Mouse (Mus musculus): ENCODE measurements around the gene Gng2. TPM values are rescaled to one million over a fixed set of nuclear protein-coding genes. Genes with fewer than 3 reads are reported as not detected.

The Gng2 gene
- total and polyA plus RNA-seq, 3 experiments, result 3.3 to 17.2 TPM; not detected in 1

DNA sequence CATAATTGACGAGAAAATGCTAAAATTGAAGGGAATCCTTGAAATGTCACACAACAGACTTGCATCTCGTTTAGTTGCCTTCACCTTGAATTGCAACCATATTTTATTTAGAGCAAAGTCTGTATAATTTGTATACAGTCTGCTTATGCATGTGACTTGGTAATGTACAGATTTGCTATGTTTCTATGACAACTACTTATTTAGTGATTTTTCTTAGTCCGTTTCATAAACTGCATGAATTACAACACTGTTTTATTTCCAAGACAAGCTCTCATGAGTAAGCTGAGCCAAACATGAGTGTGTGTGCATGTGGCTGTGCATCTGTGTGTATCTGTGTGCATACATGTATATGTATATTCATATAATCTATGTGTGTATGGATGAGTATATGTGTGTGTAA lies 42.1 kb upstream of the Gng2 start:
- H3K4me3 ChIP-seq (ENCODE audit: control insufficient read depth in 1 of 2, insufficient read depth in 1 of 2, low read depth in 2 of 2, low read length in 2 of 2), result no peak overlapping the region

DNA sequence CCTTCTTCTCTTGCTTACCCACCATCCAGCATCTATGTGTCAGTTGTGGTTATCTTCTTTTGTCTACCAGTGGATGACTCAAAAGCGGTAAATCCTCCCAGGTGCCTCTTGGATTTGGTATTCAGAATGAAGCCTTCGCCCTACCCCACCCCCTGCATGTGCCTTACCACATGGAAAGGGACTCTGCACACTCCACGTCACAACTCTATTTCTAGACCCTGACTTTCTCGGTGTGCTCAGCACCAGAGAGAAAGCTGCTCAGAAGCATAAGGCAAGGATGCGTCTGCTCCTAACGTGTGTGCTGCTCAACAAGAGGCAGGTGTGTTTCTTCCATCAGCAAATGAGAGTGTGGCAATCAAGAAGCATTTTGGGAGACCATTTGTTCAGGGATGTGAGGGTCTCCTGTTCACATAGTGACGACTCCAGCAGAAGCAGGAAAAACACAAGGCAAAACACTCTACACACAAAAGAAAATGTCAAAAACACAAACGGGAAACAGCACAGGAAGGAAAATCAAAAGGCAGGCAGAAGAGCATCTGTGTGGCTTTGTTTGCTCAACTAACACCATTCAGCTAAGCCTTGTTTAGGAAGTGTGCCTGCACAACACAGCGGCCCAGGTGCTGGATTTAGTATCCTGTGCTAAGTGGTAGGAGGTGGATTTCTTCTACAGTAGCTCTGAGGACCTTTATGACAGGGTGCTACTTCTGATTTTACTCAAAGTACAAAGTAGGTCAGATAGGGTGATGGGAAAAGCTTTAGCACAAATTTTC lies 35.3 kb upstream of the Gng2 start:
- H3K9me3 ChIP-seq (replicated peaks; ENCODE audit: insufficient read depth, low read length), result no peaks in the 10 kb centered on the region
- H3K79me2 ChIP-seq (ENCODE audit: control insufficient read depth, insufficient read depth, low read length, poor library complexity), result no peaks in the 10 kb centered on the region
- no peaks in the 10 kb centered on the region for H3K36me3 ChIP-seq (ENCODE audit: control insufficient read depth in 1 of 2, insufficient read depth in 2 of 2, low read length in 2 of 2)
- H3K9ac ChIP-seq (ENCODE audit: control insufficient read depth, low read depth, low read length, poor library complexity, severe bottlenecking), result no peak overlapping the region
- DNase-seq (ENCODE audit: low read depth, low spot score), result no peak
- no peak overlapping the region for H3K4me3 ChIP-seq (ENCODE audit: control insufficient read depth in 1 of 2, insufficient read depth in 1 of 2, low read depth in 2 of 2, low read length in 2 of 2)
- no peaks in the 10 kb centered on the region for H3K4me1 ChIP-seq (ENCODE audit: control insufficient read depth in 1 of 2, insufficient read depth in 2 of 2, low read length in 2 of 2)
- H3K27me3 ChIP-seq (ENCODE audit: control insufficient read depth in 1 of 2, insufficient read depth in 2 of 2, low read length in 2 of 2), result peaks cover 0 to 1% of the 10 kb centered on the region in 2 experiments; a peak in 2 of 4 replicates
- H3K27ac ChIP-seq (ENCODE audit: control insufficient read depth, low read depth, low read length), result no peak overlapping the region
- TF ChIP-seq CHD2 (IDR thresholded peaks at IDR 0.05; ENCODE audit: low read length) (no peak), ZMIZ1 (IDR thresholded peaks at IDR 0.05; ENCODE audit: low read depth, low read length) (no peak), ZNF384 (IDR thresholded peaks at IDR 0.05; ENCODE audit: low read depth, low read length) (no peak), CTCF (IDR thresholded peaks at IDR 0.05 in 2 of 3, conservative IDR thresholded peaks at IDR 0.05 in 1 of 3; ENCODE audit: control insufficient read depth in 1 of 3, insufficient read depth in 1 of 3, low read depth in 2 of 3, low read length in 3 of 3, poor library complexity in 1 of 3, severe bottlenecking in 1 of 3) (no peak), MAZ (IDR thresholded peaks at IDR 0.05; ENCODE audit: low read depth, low read length) (no peak), MEF2A (IDR thresholded peaks at IDR 0.05; ENCODE audit: extremely low read depth, insufficient replicate concordance, low read depth, low read length, poor library complexity, severe bottlenecking) (no peak), UBTF (IDR thresholded peaks at IDR 0.05; ENCODE audit: borderline replicate concordance, insufficient read depth, low read depth, low read length) (no peak), USF1 (IDR thresholded peaks at IDR 0.05; ENCODE audit: low read depth, low read length) (no peak), NRF1 (IDR thresholded peaks at IDR 0.05; ENCODE audit: insufficient read depth, low read depth, low read length, poor library complexity, severe bottlenecking) (no peak), MXI1 (IDR thresholded peaks at IDR 0.05; ENCODE audit: low read depth, low read length) (no peak), GATA1 (IDR thresholded peaks at IDR 0.05; ENCODE audit: low read depth, low read length) (no peak), TCF12 (IDR thresholded peaks at IDR 0.05; ENCODE audit: low read depth, low read length) (no peak)

More for the DNA sequence above, 42.1 kb upstream of the Gng2 start:
- TF ChIP-seq CTCF (IDR thresholded peaks at IDR 0.05 in 2 of 3, conservative IDR thresholded peaks at IDR 0.05 in 1 of 3; ENCODE audit: control insufficient read depth in 1 of 3, insufficient read depth in 1 of 3, low read depth in 2 of 3, low read length in 3 of 3, poor library complexity in 1 of 3, severe bottlenecking in 1 of 3) (no peak), MAFK (IDR thresholded peaks at IDR 0.05; ENCODE audit: borderline replicate concordance, low read depth, low read length) (no peak), E2F4 (IDR thresholded peaks at IDR 0.05; ENCODE audit: borderline replicate concordance, low read depth, low read length) (no peak), ZNF384 (IDR thresholded peaks at IDR 0.05; ENCODE audit: low read depth, low read length) (no peak), MXI1 (IDR thresholded peaks at IDR 0.05; ENCODE audit: low read depth, low read length) (no peak), MAZ (IDR thresholded peaks at IDR 0.05; ENCODE audit: low read depth, low read length) (no peak), USF2 (IDR thresholded peaks at IDR 0.05; ENCODE audit: borderline replicate concordance in 1 of 2, insufficient read depth in 1 of 2, low read depth in 1 of 2, low read length in 2 of 2) (no peak), GABPA (IDR thresholded peaks at IDR 0.05; ENCODE audit: low read depth, low read length) (no peak), ELF1 (IDR thresholded peaks at IDR 0.05; ENCODE audit: low read depth, low read length) (no peak), RAD21 (IDR thresholded peaks at IDR 0.05; ENCODE audit: low read depth, low read length) (no peak), CHD1 (IDR thresholded peaks at IDR 0.05; ENCODE audit: low read depth, low read length) (no peak), BHLHE40 (IDR thresholded peaks at IDR 0.05; ENCODE audit: borderline replicate concordance, low read depth, low read length) (no peak)
- peaks cover 0 to 2% of the 10 kb centered on the region in 2 experiments; a peak in 2 of 4 replicates for H3K36me3 ChIP-seq (ENCODE audit: control insufficient read depth in 1 of 2, insufficient read depth in 2 of 2, low read length in 2 of 2)
- no peak overlapping the region for H3K9ac ChIP-seq (ENCODE audit: control insufficient read depth, low read depth, low read length, poor library complexity, severe bottlenecking)
- no peak for DNase-seq (ENCODE audit: low read depth, low spot score)
- H3K9me3 ChIP-seq (replicated peaks; ENCODE audit: insufficient read depth, low read length), result no peaks in the 10 kb centered on the region
- no peak overlapping the region for H3K27ac ChIP-seq (ENCODE audit: control insufficient read depth, low read depth, low read length)
- H3K27me3 ChIP-seq (ENCODE audit: control insufficient read depth in 1 of 2, insufficient read depth in 2 of 2, low read length in 2 of 2), result peaks cover 0 to 4% of the 10 kb centered on the region in 2 experiments
- peaks cover 0 to 4% of the 10 kb centered on the region in 2 experiments; a peak in 1 of 4 replicates for H3K4me1 ChIP-seq (ENCODE audit: control insufficient read depth in 1 of 2, insufficient read depth in 2 of 2, low read length in 2 of 2)
- H3K79me2 ChIP-seq (ENCODE audit: control insufficient read depth, insufficient read depth, low read length, poor library complexity), result no peaks in the 10 kb centered on the region
